In the genomic region with DNA sequence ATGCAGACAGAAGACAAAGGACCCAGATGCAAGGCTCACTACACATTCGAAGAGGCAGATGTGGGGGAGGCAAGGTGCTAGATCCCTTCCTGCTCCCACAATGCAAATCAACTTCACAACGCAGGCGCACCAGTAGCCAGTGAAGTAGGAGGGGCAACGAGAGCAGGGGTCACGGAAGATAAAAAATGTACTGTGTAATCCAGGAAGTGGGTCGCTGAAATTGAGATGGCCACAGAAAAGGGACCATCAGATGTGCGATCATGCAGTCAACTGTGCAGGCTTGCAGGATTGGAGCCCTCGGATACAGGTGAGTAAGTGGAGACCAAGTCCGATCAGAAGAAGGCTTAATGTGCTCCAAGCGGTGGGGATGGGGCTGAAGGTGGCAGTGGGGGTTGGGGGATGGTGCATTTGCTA, we compare ENCODE assay signal across 8 mouse cellular contexts. TPM values are rescaled to one million over a fixed set of nuclear protein-coding genes. Genes with fewer than 3 reads are reported as not detected.
A peak's percentile ranks its signal among the peaks of the same experiment; 100 is the strongest.
DNase-seq lines count a peak whose midpoint lies in the region; ATAC-seq and TF ChIP-seq lines count a peak whose summit lies in the region.

No protein-coding gene starts in this region.

- no peaks in the 10 kb centered on the region for H3K36me3 ChIP-seq in kidney, postnatal 0 days (ENCODE audit: insufficient read depth, low read length)
- H3K36me3 ChIP-seq in splenic B cell, adult 2 months (ENCODE audit: control insufficient read depth, insufficient read depth, low read length, poor library complexity, severe bottlenecking), result no peaks in the 10 kb centered on the region

- peak overlapping the region; percentile 37; the same call in 1 of the 2 replicates for H3K27ac ChIP-seq in kidney, postnatal 0 days

- H3K9me3 ChIP-seq in kidney, postnatal 0 days (replicated peaks; ENCODE audit: low read length), result no peaks in the 10 kb centered on the region

- WGBS in kidney, postnatal 0 days, result 22% methylated on average over 10 of the region's 10 CpGs

- H3K9ac ChIP-seq in kidney, postnatal 0 days (ENCODE audit: low read depth, low read length), result no peak overlapping the region

- H3K4me2 ChIP-seq in kidney, postnatal 0 days (ENCODE audit: low read length), result peak overlapping the region; percentile 41

- no peaks in the 10 kb centered on the region for H3K27me3 ChIP-seq in kidney, postnatal 0 days (ENCODE audit: insufficient read depth, low read length)
- no peaks in the 10 kb centered on the region for H3K27me3 ChIP-seq in splenic B cell, adult 2 months (ENCODE audit: control insufficient read depth, insufficient read depth, low read length, poor library complexity, severe bottlenecking)

- DNase-seq in spleen, postnatal 36 days (ENCODE audit: low spot score in 2 of 2), result peak; percentile 2 to 4
- DNase-seq in spleen, adult 12 weeks (ENCODE audit: low spot score), result no peak
- peak; percentile 87 for DNase-seq in ZHBTc4 (ENCODE audit: low read depth, low spot score)
- peak; percentile 73 for DNase-seq in kidney, postnatal 0 days (ENCODE audit: low spot score)
- peak; percentile 27 for DNase-seq in splenic B cell, adult 2 months (ENCODE audit: low read depth, low spot score)
- no peak for DNase-seq in right cerebral cortex, postnatal 25 days
- no peak for DNase-seq in cerebellum, adult 9-10 months
- no peak for DNase-seq in layer of hippocampus, adult 8-10 months (ENCODE audit: low spot score in 2 of 2)

- 0 out of 2 replicates have a peak, but pooled peaks cover 3% of the 10 kb centered on the region for H3K4me1 ChIP-seq in kidney, postnatal 0 days (replicated peaks; ENCODE audit: insufficient read depth, low read length)

- no peak for TF ChIP-seq CTCF in kidney, postnatal 0 days (IDR thresholded peaks at IDR 0.05; ENCODE audit: low read depth)

- peak overlapping the region; percentile 19; the same call in 1 of the 2 replicates for H3K4me3 ChIP-seq in kidney, postnatal 0 days (replicated peaks; ENCODE audit: low read depth, low read length)

- ATAC-seq in kidney, postnatal 0 days (replicated peaks; ENCODE audit: low FRiP score, low read depth), result peak; percentile 74

RNA-seq across cellular contexts. Expression of gene Ppp1r36, which starts 27.0 kb away (rescaled TPM):
- 7.2 and 7.5 TPM in 2 replicates for polyA plus RNA-seq in kidney, postnatal 0 days (2015; fragmentation: Nextera tagmentation; extraction: Ambion mirVana)
- 1 to 10 TPM; 1.9 to 3.2 (median 2.4) TPM for total RNA-seq in layer of hippocampus, adult 8-10 months (2022)

RNA-seq across cellular contexts. Expression of gene Hspa2, which starts 40.4 kb away (rescaled TPM):
- polyA plus RNA-seq in kidney, postnatal 0 days (2015; fragmentation: Nextera tagmentation; extraction: Ambion mirVana), result 12.4 and 14.6 TPM in 2 replicates
- total RNA-seq in layer of hippocampus, adult 8-10 months (2022), result 100 to 1,000 TPM in 3 of 4 experiments, 10 to 100 TPM in 1; 93.5 to 105 (median 103) TPM

Comparison
In these comparisons a context has a peak if more than half of its experiments do, and no peak if none do; other contexts are left out.
1. DNase-seq: peak in spleen, postnatal 36 days (2 of 2), ZHBTc4 (single experiment), kidney, postnatal 0 days (single experiment) and splenic B cell, adult 2 months (single experiment); none in spleen, adult 12 weeks (single experiment), right cerebral cortex, postnatal 25 days (single experiment), cerebellum, adult 9-10 months (single experiment) and layer of hippocampus, adult 8-10 months (0 of 2).